Mouse (Mus musculus): ENCODE data around the gene Eml4.

DNA sequence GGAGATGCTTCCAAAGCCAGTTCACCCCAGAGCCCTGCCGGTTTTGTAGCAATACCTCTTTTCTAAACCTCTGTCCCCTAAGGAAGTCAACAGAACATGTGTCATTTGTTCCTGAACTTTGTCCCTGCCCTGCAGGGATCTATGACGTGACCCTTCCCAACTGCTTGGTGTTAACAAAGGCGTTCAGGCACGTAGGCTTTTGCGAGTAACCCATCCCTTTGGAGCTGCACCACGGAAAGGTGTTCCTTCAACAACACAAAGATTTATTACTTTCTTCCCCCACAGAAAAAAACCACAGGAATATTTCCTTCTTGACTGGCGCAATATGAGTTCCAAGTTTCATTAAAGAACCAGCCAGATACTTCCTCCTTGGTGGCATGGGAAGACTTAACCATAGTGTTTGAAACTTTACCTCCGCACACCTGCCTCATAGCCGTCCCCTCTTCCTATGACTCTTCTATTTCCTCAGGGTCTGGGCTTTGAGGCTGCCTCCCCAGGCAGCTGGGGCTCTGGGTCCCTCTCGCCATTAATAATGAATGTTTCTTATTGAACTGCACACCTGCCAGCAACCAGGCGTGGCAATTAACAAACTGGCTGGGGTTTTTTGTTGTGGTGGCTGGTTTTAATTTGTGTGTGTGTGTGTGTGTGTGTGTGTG, 43.0 kb upstream of the Eml4 start:
- TF ChIP-seq EP300 (IDR thresholded peaks at IDR 0.05; ENCODE audit: insufficient read depth, low read depth, low read length) (no peak), CTCF (IDR thresholded peaks at IDR 0.05) (no peak), POLR2A (IDR thresholded peaks at IDR 0.05; ENCODE audit: insufficient read depth, low read depth, low read length) (no peak)
